Mouse (Mus musculus): Measurements from ENCODE around the gene Lsamp.

The Lsamp gene

GRCm38 (mm10) chr16:41777586-41777985 lies 1793.4 kb downstream of the Lsamp start:
- no peak for DNase-seq (ENCODE audit: low spot score)

GRCm38 (mm10) chr16:41785600-41785999 lies 1801.4 kb downstream of the Lsamp start:
- DNase-seq (ENCODE audit: low spot score) = no peak

DNA sequence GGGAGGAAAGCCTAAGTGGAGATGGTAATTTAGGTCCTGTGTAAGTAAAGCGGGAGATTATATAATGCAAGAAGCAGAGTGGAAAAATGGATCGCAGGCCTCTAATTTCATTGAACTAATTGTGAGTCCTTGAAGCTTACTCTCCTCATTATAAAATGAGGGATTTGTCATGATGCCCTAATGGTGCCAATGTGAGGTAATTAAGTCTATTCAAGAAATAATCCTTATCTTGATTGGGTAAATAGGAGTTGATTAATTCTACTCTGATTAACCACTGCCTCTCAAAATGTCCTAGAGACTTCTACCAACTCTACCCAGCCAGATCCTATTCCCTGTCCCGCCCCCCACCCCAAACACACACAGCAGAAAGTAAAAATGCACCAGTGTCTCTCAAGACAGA lies 1802.5 kb downstream of the Lsamp start:
- no peak for DNase-seq (ENCODE audit: low spot score)

DNA sequence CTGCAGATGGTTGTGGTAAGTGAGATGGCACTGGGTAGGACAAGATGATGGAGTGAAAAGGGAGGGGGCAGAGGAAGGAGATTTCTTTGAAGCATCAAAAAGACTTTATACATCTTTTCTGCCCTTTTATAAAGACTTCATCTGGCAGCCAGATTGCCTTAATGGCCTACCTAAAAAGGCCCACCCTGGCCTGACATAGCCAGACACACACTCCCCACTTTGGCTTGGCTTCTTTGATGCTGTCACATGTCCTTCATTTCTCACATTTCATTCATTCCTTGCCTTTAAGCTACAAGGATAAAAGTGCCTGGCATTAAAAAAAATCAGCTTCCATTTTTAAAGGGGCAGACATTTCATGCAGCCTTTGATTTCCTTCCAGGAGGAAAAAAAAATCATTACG lies 1803.0 kb downstream of the Lsamp start:
- DNase-seq (ENCODE audit: low spot score) = peak; percentile 31

GRCm38 (mm10) chr16:41790016-41790415 lies 1805.9 kb downstream of the Lsamp start:
- DNase-seq (ENCODE audit: low spot score) = no peak

DNA sequence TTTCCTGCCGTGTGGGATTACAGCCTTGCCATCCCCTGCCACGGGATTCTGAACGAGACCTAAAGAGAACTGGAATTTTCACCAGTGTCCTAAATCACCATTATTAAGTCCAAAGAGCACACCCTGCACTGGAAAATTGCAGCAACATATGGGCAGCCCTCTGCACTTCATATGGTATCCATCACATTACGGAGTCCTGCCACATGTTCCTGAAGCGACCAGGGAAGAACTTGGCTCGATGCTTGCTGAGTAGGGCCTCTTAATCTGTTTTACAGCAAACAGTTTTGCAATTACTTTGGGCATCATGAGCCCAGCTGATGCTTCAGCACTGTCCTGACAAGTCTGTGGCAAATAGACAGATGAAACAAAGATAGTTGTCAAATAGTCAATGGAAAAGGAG lies 1836.2 kb downstream of the Lsamp start:
- DNase-seq (ENCODE audit: low spot score) = no peak

- no peak for DNase-seq (ENCODE audit: low spot score)
Measured at GRCm38 (mm10) chr16:41826899-41827604, 1842.9 kb downstream of the Lsamp start.

DNA sequence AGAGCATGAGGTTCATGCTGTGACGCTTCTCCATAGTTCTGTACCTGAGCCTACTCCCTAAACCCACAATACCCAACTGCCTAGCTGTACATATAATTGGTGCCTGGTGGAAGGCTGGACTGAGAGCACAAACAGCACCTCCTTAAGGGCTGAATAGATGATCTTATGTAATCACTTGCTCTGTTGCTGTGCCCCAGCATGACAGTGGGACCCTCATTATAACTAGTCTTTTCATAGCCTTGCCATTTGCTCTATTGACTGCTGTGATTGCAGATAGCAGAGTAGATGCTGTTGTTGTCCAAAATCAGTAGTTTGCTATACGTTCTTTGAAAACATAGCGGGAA lies 1843.4 kb downstream of the Lsamp start:
- no peak for DNase-seq (ENCODE audit: low spot score)

DNA sequence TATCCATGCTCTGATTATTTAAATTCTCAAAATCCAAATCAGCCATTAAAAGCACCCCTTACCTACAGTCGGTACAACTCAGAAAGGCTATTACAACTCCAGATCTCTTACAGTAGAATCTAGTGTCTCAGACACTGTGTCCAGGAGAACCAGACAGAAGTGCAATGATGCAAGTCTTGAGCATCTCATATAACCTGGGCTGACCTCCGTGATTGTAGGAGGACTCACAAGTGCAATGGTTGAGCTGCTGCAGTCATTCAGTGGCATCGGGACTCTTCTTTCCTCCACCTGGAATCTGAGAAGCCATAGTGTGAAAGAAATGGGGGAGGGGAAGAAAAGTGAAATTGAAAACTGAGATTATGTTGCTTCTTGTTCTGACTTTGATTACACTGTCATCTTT lies 1850.5 kb downstream of the Lsamp start:
- no peak for DNase-seq (ENCODE audit: low spot score)

GRCm38 (mm10) chr16:41835745-41836144 lies 1851.6 kb downstream of the Lsamp start:
- DNase-seq (ENCODE audit: low spot score) = peak; percentile 70

- peak; percentile 12 for DNase-seq (ENCODE audit: low spot score)
Measured at GRCm38 (mm10) chr16:41839751-41840404, 1855.7 kb downstream of the Lsamp start.

DNA sequence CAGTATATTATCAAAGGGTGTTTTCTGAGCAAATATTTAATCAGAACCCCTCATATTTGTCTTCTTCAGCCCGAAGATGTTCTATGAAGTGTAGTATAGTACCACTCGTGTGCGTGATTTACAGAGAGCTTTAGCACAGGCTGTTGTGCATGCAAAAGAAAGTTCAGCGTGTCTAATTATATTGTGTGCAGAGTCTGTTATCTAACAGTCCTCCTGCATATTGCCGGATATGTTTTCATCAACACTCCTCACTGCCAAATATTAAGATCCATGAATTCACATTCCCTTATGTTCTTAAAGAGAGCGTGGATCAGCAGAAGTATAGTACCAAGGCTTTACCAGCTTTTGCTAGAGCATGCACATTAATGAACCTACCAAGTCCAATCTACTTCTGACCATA lies 1862.7 kb downstream of the Lsamp start:
- no peak for DNase-seq (ENCODE audit: low spot score)

DNA sequence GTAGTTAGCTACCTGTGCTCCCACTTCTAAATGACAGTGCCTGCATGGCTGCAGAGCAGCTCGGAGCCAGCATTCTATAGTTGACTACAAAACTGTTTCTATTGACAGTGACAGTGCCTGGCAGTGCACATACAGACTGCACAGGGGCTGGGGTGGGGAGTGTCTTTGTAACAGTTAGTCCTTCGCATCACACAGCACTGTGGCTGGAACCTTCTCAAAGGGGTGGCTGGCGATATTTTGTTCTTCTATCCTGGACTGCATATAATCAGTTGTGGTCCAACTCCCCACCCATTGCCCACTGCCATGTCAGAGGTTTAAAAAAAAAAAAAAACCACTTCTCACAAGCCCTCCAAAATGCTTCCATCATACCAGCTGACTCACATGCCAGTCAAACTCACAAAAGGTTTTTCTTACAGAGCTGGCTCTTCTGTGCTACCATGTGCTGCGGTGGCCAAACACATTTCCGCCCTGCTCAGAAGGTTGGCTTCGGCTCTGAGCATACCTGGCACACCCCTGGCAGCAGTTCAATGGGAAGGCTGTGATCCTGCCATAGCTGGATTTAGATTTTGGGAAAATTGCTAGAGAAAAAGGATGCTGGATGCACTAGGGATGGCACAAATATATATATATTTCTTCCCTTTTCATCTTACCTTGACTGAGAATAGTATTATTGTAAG lies 1887.9 kb downstream of the Lsamp start:
- no peak for DNase-seq (ENCODE audit: low spot score)

DNA sequence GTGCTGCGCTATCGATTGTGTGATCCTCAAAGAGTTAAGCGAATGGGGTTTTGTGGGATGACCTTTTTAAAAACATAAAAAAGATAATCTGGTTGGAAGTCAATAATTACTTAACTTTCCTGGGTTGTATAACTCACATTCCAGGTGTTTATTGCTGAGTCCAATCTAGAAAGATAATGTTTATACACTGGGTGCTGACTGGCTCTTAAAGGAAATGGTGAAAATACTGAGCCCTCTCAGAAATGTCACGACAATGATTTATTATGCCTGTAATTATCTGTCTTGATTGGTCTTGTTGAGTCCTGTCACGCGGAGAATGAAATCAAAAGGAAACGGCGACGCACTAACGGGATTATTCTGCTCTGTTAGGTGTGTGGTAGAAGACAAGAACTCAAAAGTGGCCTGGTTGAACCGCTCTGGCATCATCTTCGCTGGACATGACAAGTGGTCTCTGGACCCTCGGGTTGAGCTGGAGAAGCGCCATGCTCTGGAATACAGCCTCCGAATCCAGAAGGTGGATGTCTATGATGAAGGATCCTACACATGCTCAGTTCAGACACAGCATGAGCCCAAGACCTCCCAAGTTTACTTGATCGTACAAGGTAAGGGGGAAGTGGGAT lies 1904.5 kb downstream of the Lsamp start:
- no peak for DNase-seq (ENCODE audit: low spot score)

GRCm38 (mm10) chr16:41900783-41901182 lies 1916.6 kb downstream of the Lsamp start:
- no peak for DNase-seq (ENCODE audit: low spot score)

DNA sequence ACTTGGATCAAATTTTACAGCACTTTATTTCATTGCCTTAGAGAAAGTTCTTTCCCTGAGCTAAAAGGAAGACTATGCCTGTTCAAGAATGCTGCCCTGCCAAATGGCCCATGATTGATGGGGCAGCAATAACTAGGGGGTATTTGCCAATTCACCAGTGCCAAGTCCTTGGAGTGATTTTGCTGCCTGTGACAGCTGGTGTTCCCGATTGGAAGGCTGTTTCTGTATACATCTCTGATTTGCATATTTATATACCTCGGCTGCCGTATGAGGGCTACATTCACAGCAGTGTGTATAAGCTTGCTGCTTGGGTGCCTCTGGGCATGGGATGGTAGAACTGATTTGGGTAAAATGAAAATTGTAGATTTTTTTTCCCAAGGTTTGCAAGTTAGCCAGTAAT lies 1919.5 kb downstream of the Lsamp start:
- no peak for DNase-seq (ENCODE audit: low spot score)

DNA sequence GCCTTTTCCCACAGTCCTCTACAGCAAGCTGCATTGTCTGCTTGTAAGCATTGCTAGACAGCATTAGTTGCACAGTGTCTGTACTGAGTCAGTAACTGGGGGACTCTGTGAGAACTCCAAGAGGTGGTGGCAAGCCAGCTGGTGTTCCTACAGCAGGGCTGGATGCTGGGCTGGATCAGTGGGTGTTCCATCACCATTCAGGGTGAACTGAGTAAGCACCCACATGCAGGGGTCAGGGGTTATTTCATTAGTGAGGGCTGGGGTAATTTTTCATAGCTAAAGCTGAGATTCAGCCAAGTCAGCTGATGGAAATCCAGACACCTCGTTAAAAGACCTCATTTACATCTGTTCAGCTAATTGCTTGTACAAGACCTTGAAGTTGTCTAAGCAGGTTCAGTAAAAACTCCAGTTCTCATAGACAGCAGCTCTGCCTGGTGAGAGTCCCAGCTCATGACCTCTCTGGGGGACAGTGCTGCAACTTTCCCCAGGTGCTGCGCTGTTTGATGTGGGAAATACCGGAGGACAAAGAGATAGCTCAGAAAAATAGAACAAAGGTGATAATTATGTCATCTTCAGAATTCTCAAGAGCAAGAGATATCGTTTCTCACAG lies 1928.5 kb downstream of the Lsamp start:
- no peak for DNase-seq (ENCODE audit: low spot score)

- no peak for DNase-seq (ENCODE audit: low spot score)
Measured at GRCm38 (mm10) chr16:41913346-41913745, 1929.2 kb downstream of the Lsamp start.

DNA sequence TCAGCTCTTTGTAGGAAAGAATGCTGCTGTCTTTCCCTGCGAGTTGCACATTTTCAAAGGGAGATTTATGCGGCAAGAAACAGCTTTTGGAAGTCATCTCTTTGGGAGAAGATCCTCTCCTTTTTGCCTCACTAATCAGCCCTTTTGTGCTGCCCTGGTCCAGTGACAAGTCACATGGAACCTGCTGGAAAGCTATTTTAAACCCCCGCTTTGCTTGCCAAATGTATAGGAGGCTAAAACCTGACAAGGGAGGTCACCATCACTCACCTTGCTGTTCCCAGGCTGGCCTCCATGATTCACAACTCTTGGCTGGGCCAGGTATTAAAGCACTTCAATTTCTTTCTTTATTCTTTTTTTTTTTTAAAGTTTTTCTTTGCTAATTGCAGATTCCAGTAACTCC lies 1932.2 kb downstream of the Lsamp start:
- DNase-seq (ENCODE audit: low spot score) = no peak

DNA sequence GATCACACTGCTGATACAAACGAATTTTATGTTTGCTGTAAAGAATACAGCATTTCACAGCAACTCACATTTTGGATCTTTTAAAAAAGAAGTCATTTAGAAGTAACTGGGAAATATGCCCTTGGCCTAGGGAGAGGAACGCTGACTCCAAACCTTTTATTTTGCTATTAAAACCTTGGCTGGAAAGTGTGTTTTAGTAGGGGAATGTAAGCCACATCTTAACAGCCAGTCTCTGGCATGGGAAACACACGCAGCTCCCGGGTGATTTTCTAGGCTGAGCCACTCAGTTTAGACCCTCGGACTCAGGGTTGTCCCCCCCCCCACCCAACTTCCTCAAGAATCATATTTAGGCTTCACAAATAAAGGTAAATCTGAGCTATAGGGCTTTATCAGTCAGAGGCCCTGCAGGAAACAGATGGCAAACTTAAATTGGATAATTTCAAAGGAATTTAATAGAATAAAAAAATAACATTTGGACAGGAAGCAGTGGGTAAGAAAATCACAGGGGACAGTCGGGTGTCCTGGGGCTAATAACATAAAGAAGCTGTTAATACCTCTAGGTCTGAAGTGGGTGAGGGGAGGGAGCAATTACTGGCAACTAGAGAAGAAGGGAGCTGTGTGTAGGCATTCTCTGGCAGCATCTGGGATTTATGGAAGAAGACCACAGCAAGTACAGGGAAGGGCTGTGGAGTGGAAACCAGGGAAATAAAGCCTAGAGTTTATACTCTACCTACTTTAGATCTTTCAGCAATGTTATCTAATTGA lies 1933.1 kb downstream of the Lsamp start:
- no peak for DNase-seq (ENCODE audit: low spot score)

- no peak for DNase-seq (ENCODE audit: low spot score)
Measured at GRCm38 (mm10) chr16:41929546-41929945, 1945.4 kb downstream of the Lsamp start.

GRCm38 (mm10) chr16:41935701-41936100 lies 1951.5 kb downstream of the Lsamp start:
- DNase-seq (ENCODE audit: low spot score) = no peak
